21 mouse cellular contexts compared by ENCODE assay signal in genomic region chr17:43916128-43916527, GRCm38 (mm10).
DNase-seq lines count a peak whose midpoint lies in the region; ATAC-seq and TF ChIP-seq lines count a peak whose summit lies in the region.
"Had no signal": no experiment of that assay in that cellular context is flagged by ENCODE, and none has a peak within 500 bp of the region (broad histone marks: within the 10 kb centered on the region; RNA-seq: fewer than 3 reads in every experiment).

No protein-coding gene starts in this region.

- H3K9me3 ChIP-seq in lung, postnatal 0 days (ENCODE audit: low read length), result no peaks in the 10 kb centered on the region
- no peaks in the 10 kb centered on the region for H3K9me3 ChIP-seq in midbrain, embryonic 14.5 days (ENCODE audit: control insufficient read depth, low read length)
- no peaks in the 10 kb centered on the region for H3K9me3 ChIP-seq in midbrain, embryonic 10.5 days (replicated peaks)
- H3K9me3 ChIP-seq in intestine, embryonic 15.5 days, result no peaks in the 10 kb centered on the region
- H3K9me3 ChIP-seq: embryonic facial prominence, embryonic 13.5 days; forebrain, embryonic 13.5 days had no signal

- TF ChIP-seq POLR2A in embryonic fibroblast, embryonic 13.5 days (IDR thresholded peaks at IDR 0.05; ENCODE audit: low read depth, low read length), result no peak
- no peak for TF ChIP-seq POLR2A in myocyte (IDR thresholded peaks at IDR 0.05; ENCODE audit: insufficient read length, low read depth)

- H3ac ChIP-seq in myocyte (ENCODE audit: control insufficient read depth, insufficient read length), result no peak overlapping the region

- no peak overlapping the region for H3K4me2 ChIP-seq in lung, postnatal 0 days (replicated peaks; ENCODE audit: low read depth, low read length)
- H3K4me2 ChIP-seq in midbrain, embryonic 14.5 days (ENCODE audit: low read length), result no peak overlapping the region
- H3K4me2 ChIP-seq in myocyte (ENCODE audit: low read depth), result peak overlapping the region; percentile 5
- H3K4me2 ChIP-seq in intestine, embryonic 15.5 days (replicated peaks), result no peak overlapping the region
- H3K4me2 ChIP-seq: embryonic facial prominence, embryonic 13.5 days; forebrain, embryonic 13.5 days; heart, embryonic 13.5 days; hindbrain, embryonic 12.5 days had no signal

- TF ChIP-seq CTCF in lung, postnatal 0 days (IDR thresholded peaks at IDR 0.05), result no peak
- no peak for TF ChIP-seq CTCF in embryonic fibroblast, embryonic 13.5 days (IDR thresholded peaks at IDR 0.05; ENCODE audit: borderline replicate concordance, insufficient read depth, low read length)

- no peak overlapping the region for H3K27ac ChIP-seq in lung, postnatal 0 days (ENCODE audit: low read length)
- no peak overlapping the region for H3K27ac ChIP-seq in midbrain, embryonic 14.5 days (replicated peaks; ENCODE audit: low read depth, low read length)
- H3K27ac ChIP-seq in midbrain, embryonic 10.5 days (replicated peaks), result no peak overlapping the region
- H3K27ac ChIP-seq in embryonic fibroblast, embryonic 13.5 days (ENCODE audit: insufficient read depth, low read length), result peak overlapping the region; percentile 69; the same call in 1 of the 2 replicates
- no peak overlapping the region for H3K27ac ChIP-seq in intestine, embryonic 15.5 days
- H3K27ac ChIP-seq: embryonic facial prominence, embryonic 13.5 days; forebrain, embryonic 13.5 days; gastrocnemius, adult 2 months; heart, embryonic 13.5 days; hindbrain, embryonic 12.5 days had no signal

- H3K4me3 ChIP-seq in lung, postnatal 0 days (ENCODE audit: low read depth, low read length), result no peak overlapping the region
- H3K4me3 ChIP-seq in midbrain, embryonic 14.5 days (replicated peaks; ENCODE audit: low read depth, low read length), result no peak overlapping the region
- H3K4me3 ChIP-seq in midbrain, embryonic 10.5 days, result no peak overlapping the region
- H3K4me3 ChIP-seq in embryonic fibroblast, embryonic 13.5 days (ENCODE audit: insufficient read depth, low read length), result no peak overlapping the region
- no peak overlapping the region for H3K4me3 ChIP-seq in myocyte
- H3K4me3 ChIP-seq in intestine, embryonic 15.5 days (replicated peaks), result no peak overlapping the region
- H3K4me3 ChIP-seq: embryonic facial prominence, embryonic 13.5 days; forebrain, embryonic 13.5 days; gastrocnemius, adult 2 months; heart, embryonic 13.5 days; hindbrain, embryonic 12.5 days had no signal

- H3K79me2 ChIP-seq in myocyte (ENCODE audit: control insufficient read depth, insufficient read depth), result no peaks in the 10 kb centered on the region

- H3K4me1 ChIP-seq in lung, postnatal 0 days (ENCODE audit: insufficient read depth, low read depth, low read length), result no peaks in the 10 kb centered on the region
- H3K4me1 ChIP-seq in midbrain, embryonic 14.5 days (ENCODE audit: control insufficient read depth, insufficient read depth, low read length), result peaks cover 5% of the 10 kb centered on the region; the same call in 1 of the 2 replicates
- H3K4me1 ChIP-seq in midbrain, embryonic 10.5 days, result no peaks in the 10 kb centered on the region
- H3K4me1 ChIP-seq in embryonic fibroblast, embryonic 13.5 days (ENCODE audit: control insufficient read depth, insufficient read depth, low read length), result 0 out of 2 replicates have a peak, but pooled peaks cover 2% of the 10 kb centered on the region
- H3K4me1 ChIP-seq in intestine, embryonic 15.5 days (replicated peaks), result no peaks in the 10 kb centered on the region
- H3K4me1 ChIP-seq: embryonic facial prominence, embryonic 13.5 days; forebrain, embryonic 13.5 days; hindbrain, embryonic 12.5 days had no signal

- TF ChIP-seq EP300 in lung, postnatal 0 days (IDR thresholded peaks at IDR 0.05), result no peak

- WGBS in lung, postnatal 0 days, result 59% methylated on average over 8 of the region's 8 CpGs
- WGBS in midbrain, embryonic 14.5 days, result 62% methylated on average over 8 of the region's 8 CpGs
- WGBS in midbrain, embryonic 10.5 days, result 81% methylated on average over 8 of the region's 8 CpGs
- 44% methylated on average over 8 of the region's 8 CpGs for WGBS in intestine, embryonic 15.5 days

- no peak for DNase-seq in lung, postnatal 0 days (ENCODE audit: low spot score)
- DNase-seq in lung, postnatal 14 days, result no peak
- DNase-seq in midbrain, embryonic 14.5 days, result peak; percentile 17
- no peak for DNase-seq in midbrain, embryonic 10.5 days (ENCODE audit: low spot score)
- DNase-seq in cerebellum, postnatal 10 days, result no peak
- DNase-seq: adrenal gland, postnatal 10 days; cerebellum, adult 11-12 months; cerebellum, adult 9-10 months; cerebellum, postnatal 36 days; gastrocnemius, adult 2 months; gastrocnemius, postnatal 25 days; heart, postnatal 36 days had no signal

- no peaks in the 10 kb centered on the region for H3K27me3 ChIP-seq in lung, postnatal 0 days (replicated peaks; ENCODE audit: insufficient read depth, low read length)
- no peaks in the 10 kb centered on the region for H3K27me3 ChIP-seq in midbrain, embryonic 14.5 days (ENCODE audit: control insufficient read depth, insufficient read depth, low read length)
- H3K27me3 ChIP-seq in midbrain, embryonic 10.5 days (ENCODE audit: low read depth, poor library complexity, severe bottlenecking), result no peaks in the 10 kb centered on the region
- no peaks in the 10 kb centered on the region for H3K27me3 ChIP-seq in myocyte (ENCODE audit: control insufficient read depth, insufficient read depth, insufficient read length)
- no peaks in the 10 kb centered on the region for H3K27me3 ChIP-seq in intestine, embryonic 15.5 days (replicated peaks)
- H3K27me3 ChIP-seq: embryonic facial prominence, embryonic 13.5 days; forebrain, embryonic 13.5 days; heart, embryonic 13.5 days; hindbrain, embryonic 12.5 days had no signal

- no peaks in the 10 kb centered on the region for H3K36me3 ChIP-seq in lung, postnatal 0 days (ENCODE audit: insufficient read depth, low read length)
- H3K36me3 ChIP-seq in midbrain, embryonic 14.5 days (ENCODE audit: control insufficient read depth, insufficient read depth, low read length), result no peaks in the 10 kb centered on the region
- H3K36me3 ChIP-seq in midbrain, embryonic 10.5 days, result no peaks in the 10 kb centered on the region
- H3K36me3 ChIP-seq in myocyte (ENCODE audit: control insufficient read depth, insufficient read depth), result no peaks in the 10 kb centered on the region
- no peaks in the 10 kb centered on the region for H3K36me3 ChIP-seq in intestine, embryonic 15.5 days
- H3K36me3 ChIP-seq: embryonic facial prominence, embryonic 13.5 days; G1E; heart, embryonic 13.5 days; hindbrain, embryonic 12.5 days had no signal

- no peak overlapping the region for H3K9ac ChIP-seq in lung, postnatal 0 days (replicated peaks; ENCODE audit: low read depth)
- no peak overlapping the region for H3K9ac ChIP-seq in midbrain, embryonic 14.5 days (replicated peaks; ENCODE audit: low read length)
- H3K9ac ChIP-seq in intestine, embryonic 15.5 days, result no peak overlapping the region
- H3K9ac ChIP-seq: embryonic facial prominence, embryonic 13.5 days; forebrain, embryonic 13.5 days; heart, embryonic 13.5 days; hindbrain, embryonic 12.5 days had no signal

- ATAC-seq in lung, postnatal 0 days, result peak; percentile 32; the same call in 1 of the 2 replicates
- ATAC-seq in midbrain, embryonic 14.5 days (ENCODE audit: low FRiP score, low TSS enrichment), result no peak
- no peak for ATAC-seq in intestine, embryonic 15.5 days
- ATAC-seq: CD4-positive, CD25-positive, alpha-beta regulatory T cell, adult 4 months; forebrain, embryonic 13.5 days had no signal

TF ChIP-seq in myocyte, 11 proteins besides CTCF, POLR2A, EP300 and RAD21:
- TF ChIP-seq CEBPB (IDR thresholded peaks at IDR 0.05; ENCODE audit: insufficient read depth, poor library complexity, severe bottlenecking) (no peak), REST (IDR thresholded peaks at IDR 0.05; ENCODE audit: insufficient read depth, insufficient read length) (no peak), E2F4 (IDR thresholded peaks at IDR 0.05; ENCODE audit: insufficient read depth) (no peak), TCF3 (IDR thresholded peaks at IDR 0.05; ENCODE audit: insufficient read length, low read depth) (no peak), MAX (IDR thresholded peaks at IDR 0.05; ENCODE audit: low read depth) (no peak), USF1 (IDR thresholded peaks at IDR 0.05; ENCODE audit: low read depth) (no peak), POLR2AphosphoS2 (IDR thresholded peaks at IDR 0.05; ENCODE audit: insufficient read length, low read depth) (no peak), MYOG (IDR thresholded peaks at IDR 0.05; ENCODE audit: control insufficient read depth in 1 of 3, insufficient read depth in 1 of 3, insufficient read length in 2 of 3, low read depth in 2 of 3) (no peak), TCF12 (IDR thresholded peaks at IDR 0.05; ENCODE audit: insufficient read depth, poor library complexity, severe bottlenecking) (no peak), SRF (IDR thresholded peaks at IDR 0.05; ENCODE audit: control insufficient read depth, insufficient read length, low read depth) (no peak), MYOD1 (IDR thresholded peaks at IDR 0.05; ENCODE audit: control insufficient read depth in 1 of 3, insufficient read length in 2 of 3, low read depth in 2 of 3) (no peak)
TF ChIP-seq in myocyte: peak in this region for 0.
